Mouse (Mus musculus) G1E (cell line): ENCODE results near the gene Dok1.

ENCODE experiments used
- CTCF ChIP-seq: IDR thresholded peaks from 2 replicates; pipeline ENCODE4 v1.5.1; 2012; ENCODE audit warnings: low read depth, low read length, inconsistent platforms, mixed read lengths
- GATA1 ChIP-seq: IDR thresholded peaks from 2 replicates; pipeline ENCODE4 v1.6.1; 2012; ENCODE audit warnings: borderline replicate concordance, low read length, inconsistent platforms, mixed read lengths

DNA sequence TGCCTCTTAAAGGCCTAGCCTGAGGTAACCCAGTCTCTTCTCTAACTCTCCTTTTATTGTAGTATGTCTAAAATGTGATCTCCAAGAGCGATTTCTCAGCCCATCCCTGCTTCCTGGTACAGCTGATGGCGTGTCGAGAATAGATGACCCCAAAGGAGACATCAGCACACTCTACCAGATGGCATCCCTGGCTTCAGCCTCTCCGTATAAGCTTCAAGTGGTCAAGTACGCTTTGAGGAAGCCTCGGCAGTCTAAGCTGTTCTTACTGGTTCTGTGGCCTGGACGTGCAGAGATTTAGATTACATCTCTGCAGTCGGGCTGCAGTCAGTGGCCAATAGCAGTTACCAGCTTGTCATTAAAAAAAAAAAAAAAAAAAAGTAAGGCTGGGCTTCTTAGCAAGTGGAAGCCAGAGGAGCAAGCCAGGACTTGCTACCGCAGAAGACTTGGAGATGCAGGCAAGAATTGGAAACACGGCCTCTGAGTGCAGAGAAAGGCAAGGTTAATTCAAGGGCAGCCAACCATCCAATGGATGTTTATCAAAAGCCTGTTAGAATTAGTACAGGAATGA lies 27.7 kb downstream of the Dok1 start:
- TF ChIP-seq GATA1 (no peak), CTCF (no peak)
